8 mouse cellular contexts compared by ENCODE assay signal in the genomic region with DNA sequence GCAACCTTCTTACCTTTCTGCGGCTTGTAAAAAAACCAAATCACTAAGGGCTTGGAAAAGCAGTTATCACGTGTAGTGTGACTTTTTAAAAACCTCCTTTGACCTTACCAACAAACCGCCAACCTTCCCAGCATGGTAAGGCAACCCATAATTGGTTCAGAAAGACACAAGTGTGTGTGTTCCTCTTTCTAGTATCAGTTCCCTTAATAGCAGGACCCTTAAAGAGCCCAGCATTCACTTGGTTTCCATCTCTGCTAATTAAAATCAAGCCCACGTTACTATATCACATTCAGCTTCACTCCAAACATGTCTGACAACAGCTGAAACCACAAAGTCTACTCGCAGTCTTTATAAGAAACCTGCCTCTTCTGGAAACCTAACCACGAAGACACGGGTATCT. TPM values are rescaled to one million over a fixed set of nuclear protein-coding genes. Genes with fewer than 3 reads are reported as not detected.
DNase-seq lines count a peak whose midpoint lies in the region; ATAC-seq and TF ChIP-seq lines count a peak whose summit lies in the region.

No protein-coding gene starts in this region.

- peaks cover 13% of the 10 kb centered on the region for H3K27me3 ChIP-seq in embryonic facial prominence, embryonic 10.5 days (replicated peaks; ENCODE audit: low read depth, poor library complexity, severe bottlenecking)
- H3K27me3 ChIP-seq in limb, embryonic 12.5 days, result peaks cover 3% of the 10 kb centered on the region; the same call in 1 of the 2 replicates
- H3K27me3 ChIP-seq in neural tube, embryonic 12.5 days (replicated peaks), result no peaks in the 10 kb centered on the region

- intact Hi-C loops in left cerebral cortex, adult 2 months (cut with DNase I), result no loop called here

- H3K27ac ChIP-seq in left cerebral cortex, adult 2 months, result peak overlapping the region; percentile 33
- no peak overlapping the region for H3K27ac ChIP-seq in embryonic facial prominence, embryonic 10.5 days (replicated peaks)
- H3K27ac ChIP-seq in limb, embryonic 12.5 days, result no peak overlapping the region
- no peak overlapping the region for H3K27ac ChIP-seq in neural tube, embryonic 12.5 days

- no peaks in the 10 kb centered on the region for H3K36me3 ChIP-seq in embryonic facial prominence, embryonic 10.5 days (replicated peaks)
- H3K36me3 ChIP-seq in limb, embryonic 12.5 days, result no peaks in the 10 kb centered on the region
- H3K36me3 ChIP-seq in neural tube, embryonic 12.5 days, result no peaks in the 10 kb centered on the region

- WGBS in embryonic facial prominence, embryonic 10.5 days, result 62% methylated on average over 7 of the region's 7 CpGs
- 53% methylated on average over 7 of the region's 7 CpGs for WGBS in limb, embryonic 12.5 days
- WGBS in neural tube, embryonic 12.5 days, result 61% methylated on average over 7 of the region's 7 CpGs

- peak overlapping the region; percentile 95 for H3K4me2 ChIP-seq in limb, embryonic 12.5 days
- peak overlapping the region; percentile 75 for H3K4me2 ChIP-seq in neural tube, embryonic 12.5 days (replicated peaks)

- no peak for TF ChIP-seq CTCF in left cerebral cortex, adult 2 months (IDR thresholded peaks at IDR 0.05)

- H3K9me3 ChIP-seq in embryonic facial prominence, embryonic 10.5 days, result no peaks in the 10 kb centered on the region
- no peaks in the 10 kb centered on the region for H3K9me3 ChIP-seq in limb, embryonic 12.5 days
- H3K9me3 ChIP-seq in neural tube, embryonic 12.5 days, result no peaks in the 10 kb centered on the region

- no peak for ATAC-seq in limb, embryonic 12.5 days (ENCODE audit: insufficient number of reproducible peaks, insufficient read depth, low FRiP score, low TSS enrichment, low read depth)
- no peak for ATAC-seq in neural tube, embryonic 12.5 days (ENCODE audit: low FRiP score, low read depth)

- no peak for DNase-seq in left cerebral cortex, adult 2 months (ENCODE audit: extremely low spot score in 1 of 2, low spot score in 2 of 2)
- DNase-seq in left cerebral cortex, adult 18-20 months (ENCODE audit: low spot score in 2 of 2), result no peak
- DNase-seq in embryonic facial prominence, embryonic 10.5 days (ENCODE audit: low spot score), result no peak
- no peak for DNase-seq in right cerebral cortex, postnatal 25 days
- no peak for DNase-seq in yolk sac, embryonic 10.5 days (ENCODE audit: low spot score)
- no peak for DNase-seq in gastrocnemius, postnatal 4 days (ENCODE audit: low spot score in 2 of 2)

- no peak overlapping the region for H3K9ac ChIP-seq in limb, embryonic 12.5 days (replicated peaks)
- H3K9ac ChIP-seq in neural tube, embryonic 12.5 days, result 0 out of 2 replicates have a peak overlapping the region, but pooled peaks have one; percentile 92

- peaks cover 40% of the 10 kb centered on the region for H3K4me1 ChIP-seq in embryonic facial prominence, embryonic 10.5 days
- peaks cover 45% of the 10 kb centered on the region for H3K4me1 ChIP-seq in limb, embryonic 12.5 days (replicated peaks)
- peaks cover 24% of the 10 kb centered on the region for H3K4me1 ChIP-seq in neural tube, embryonic 12.5 days

- peak overlapping the region; percentile 98 for H3K4me3 ChIP-seq in left cerebral cortex, adult 2 months
- H3K4me3 ChIP-seq in embryonic facial prominence, embryonic 10.5 days, result peak overlapping the region; percentile 89; the same call in 1 of the 2 replicates
- H3K4me3 ChIP-seq in limb, embryonic 12.5 days (replicated peaks), result 0 out of 2 replicates have a peak overlapping the region, but pooled peaks have one; percentile 83
- peak overlapping the region; percentile 89; the same call in 1 of the 2 replicates for H3K4me3 ChIP-seq in neural tube, embryonic 12.5 days

RNA-seq across cellular contexts. Expression of a gene that starts 2.5 kb away (rescaled TPM):
- 10 to 100 TPM; 70.4 to 84.7 TPM for total RNA-seq in left cerebral cortex, adult 2 months (2021)
- 10 to 100 TPM; 68.4 to 81.3 TPM for total RNA-seq in left cerebral cortex, adult 18-20 months (2021)
- 17.3 and 19.4 TPM in 2 replicates for polyA plus RNA-seq in embryonic facial prominence, embryonic 10.5 days (2016; fragmentation: Nextera tagmentation; extraction: Ambion mirVana)
- polyA plus RNA-seq in limb, embryonic 12.5 days (2016; fragmentation: Nextera tagmentation; extraction: Ambion mirVana), result 13.2 and 14.7 TPM in 2 replicates
- polyA plus RNA-seq in neural tube, embryonic 12.5 days (2016; fragmentation: Nextera tagmentation; extraction: Ambion mirVana), result 28.3 and 32.8 TPM in 2 replicates
- total RNA-seq in gastrocnemius, postnatal 4 days (2021), result 10 to 100 TPM; 15.3 to 17.1 TPM
